Mouse (Mus musculus) adrenal gland, adult (tissue): ENCODE results near the gene Matk.

Experiments
- DNase-seq, 2 experiments: peaks; one replicate each; pipeline ENCODE4 v3.0.0; 2022 to 2023; ENCODE audit warnings: low spot score in 1 of 2; ENCODE audit not compliant: inconsistent age in 2 of 2

The Matk gene

GRCm38 (mm10) chr10:81301321-81301720, 48.6 kb downstream of the Matk start:
- no peak for DNase-seq

- no peak for DNase-seq
These were observed 49.6 kb downstream of the Matk start for GRCm38 (mm10) chr10:81302288-81302687.

- no peak for DNase-seq
These were observed 50.1 kb downstream of the Matk start for GRCm38 (mm10) chr10:81302781-81303218.

- peak in 1 of 2 experiments; percentile 63 for DNase-seq
These were observed 50.5 kb downstream of the Matk start for GRCm38 (mm10) chr10:81303258-81303657.

- DNase-seq, result no peak
These were observed 51.0 kb downstream of the Matk start for GRCm38 (mm10) chr10:81303761-81304160.

GRCm38 (mm10) chr10:81304597-81305238, 52.0 kb downstream of the Matk start:
- peak; percentile 59 to 81 for DNase-seq

GRCm38 (mm10) chr10:81305663-81306062, 52.9 kb downstream of the Matk start:
- no peak for DNase-seq

GRCm38 (mm10) chr10:81306173-81306668, 53.5 kb downstream of the Matk start:
- no peak for DNase-seq

GRCm38 (mm10) chr10:81306837-81307682, 54.3 kb downstream of the Matk start:
- no peak for DNase-seq

GRCm38 (mm10) chr10:81309571-81309970, 56.8 kb downstream of the Matk start:
- no peak for DNase-seq
